Mouse (Mus musculus) CH12.LX (cell line): Measurements from ENCODE around the gene Ppp1r14b. TPM values are rescaled to one million over a fixed set of nuclear protein-coding genes. Genes with fewer than 3 reads are reported as not detected.

Experiments used
- polyA plus RNA-seq: library from polyadenylated mRNA; unstranded; fragments of >175 nt; gene quantifications from 2 replicates; pipeline ENCODE4 v1.2.1, GENCODE M21; 2012; ENCODE audit warnings: low read depth; ENCODE audit not compliant: insufficient read length
- total RNA-seq, 2 experiments: library from RNA; depleted of rRNA; stranded (reverse); fragments of 300-350 nt in 1 of 2; fragments of >200 nt in 1 of 2; gene quantifications; 2 replicates each; pipeline ENCODE4 v1.2.3; 2012 to 2014

Gene Ppp1r14b
- total and polyA plus RNA-seq, 3 experiments, result 167 to 256 (median 241) TPM

Other genes starting within 250 kb of the Ppp1r14b start
Only the 20 nearest of the 21 such genes appear.
- 7.8 and 9.8 TPM in 2 replicates for gene Rps6ka4, start 134.3 kb upstream of the Ppp1r14b start, total RNA-seq (2012; rRNA removed)
- 6.5 and 6.6 TPM in 2 replicates for gene Rps6ka4, start 134.3 kb upstream of the Ppp1r14b start, total RNA-seq (2014; rRNA removed)
- gene Rps6ka4, start 134.3 kb upstream of the Ppp1r14b start, polyA plus RNA-seq, result 14.0 and 18.3 TPM in 2 replicates
- gene Ccdc88b, start 116.8 kb upstream of the Ppp1r14b start, total RNA-seq (2012; rRNA removed), result 57.0 and 76.4 TPM in 2 replicates
- gene Ccdc88b, start 116.8 kb upstream of the Ppp1r14b start, total RNA-seq (2014; rRNA removed), result 19.3 and 20.5 TPM in 2 replicates
- 53.0 and 56.4 TPM in 2 replicates for gene Ccdc88b, start 116.8 kb upstream of the Ppp1r14b start, polyA plus RNA-seq
- 191 and 198 TPM in 2 replicates for gene Trmt112, start 65.3 kb upstream of the Ppp1r14b start, total RNA-seq (2012; rRNA removed)
- 89.5 and 97.9 TPM in 2 replicates for gene Trmt112, start 65.3 kb upstream of the Ppp1r14b start, total RNA-seq (2014; rRNA removed)
- gene Trmt112, start 65.3 kb upstream of the Ppp1r14b start, polyA plus RNA-seq, result 158 and 212 TPM in 2 replicates
- gene Prdx5, start 64.9 kb upstream of the Ppp1r14b start, total RNA-seq (2012; rRNA removed), result 72.6 and 74.8 TPM in 2 replicates
- gene Prdx5, start 64.9 kb upstream of the Ppp1r14b start, total RNA-seq (2014; rRNA removed), result 77.2 and 83.5 TPM in 2 replicates
- 137 TPM in 2 replicates for gene Prdx5, start 64.9 kb upstream of the Ppp1r14b start, polyA plus RNA-seq
- 23.5 and 28.7 TPM in 2 replicates for gene Esrra, start 53.2 kb upstream of the Ppp1r14b start, total RNA-seq (2012; rRNA removed)
- gene Esrra, start 53.2 kb upstream of the Ppp1r14b start, total RNA-seq (2014; rRNA removed), result 13.4 and 13.6 TPM in 2 replicates
- gene Esrra, start 53.2 kb upstream of the Ppp1r14b start, polyA plus RNA-seq, result 15.6 and 17.7 TPM in 2 replicates
- gene Catsperz, start 49.6 kb upstream of the Ppp1r14b start, total RNA-seq (2012; rRNA removed), result not detected in 2 replicates
- gene Catsperz, start 49.6 kb upstream of the Ppp1r14b start, total RNA-seq (2014; rRNA removed), result not detected in 2 replicates
- 1.2 TPM in 1 of 2 replicates, not detected in the other for gene Catsperz, start 49.6 kb upstream of the Ppp1r14b start, polyA plus RNA-seq
- 0.21 TPM in 1 of 2 replicates, not detected in the other for gene Kcnk4, start 40.5 kb upstream of the Ppp1r14b start, total RNA-seq (2012; rRNA removed)
- not detected in 2 replicates for gene Kcnk4, start 40.5 kb upstream of the Ppp1r14b start, total RNA-seq (2014; rRNA removed)
- gene Kcnk4, start 40.5 kb upstream of the Ppp1r14b start, polyA plus RNA-seq, result 0.80 TPM in 1 of 2 replicates, not detected in the other
- 37.8 and 38.0 TPM in 2 replicates for gene Bad, start 33.1 kb upstream of the Ppp1r14b start, total RNA-seq (2012; rRNA removed)
- 27.7 and 28.5 TPM in 2 replicates for gene Bad, start 33.1 kb upstream of the Ppp1r14b start, total RNA-seq (2014; rRNA removed)
- gene Bad, start 33.1 kb upstream of the Ppp1r14b start, polyA plus RNA-seq, result 33.3 and 39.6 TPM in 2 replicates
- 14.1 and 18.1 TPM in 2 replicates for gene Gpr137, start 32.5 kb upstream of the Ppp1r14b start, total RNA-seq (2012; rRNA removed)
- 8.8 and 9.0 TPM in 2 replicates for gene Gpr137, start 32.5 kb upstream of the Ppp1r14b start, total RNA-seq (2014; rRNA removed)
- 14.0 and 14.4 TPM in 2 replicates for gene Gpr137, start 32.5 kb upstream of the Ppp1r14b start, polyA plus RNA-seq
- gene Plcb3, start 1.5 kb downstream of the Ppp1r14b start, total RNA-seq (2012; rRNA removed), result 6.4 and 7.5 TPM in 2 replicates
- 3.0 and 4.1 TPM in 2 replicates for gene Plcb3, start 1.5 kb downstream of the Ppp1r14b start, total RNA-seq (2014; rRNA removed)
- gene Plcb3, start 1.5 kb downstream of the Ppp1r14b start, polyA plus RNA-seq, result 7.8 and 8.2 TPM in 2 replicates
- 44.6 and 50.4 TPM in 2 replicates for gene Fkbp2, start 5.5 kb downstream of the Ppp1r14b start, total RNA-seq (2012; rRNA removed)
- gene Fkbp2, start 5.5 kb downstream of the Ppp1r14b start, total RNA-seq (2014; rRNA removed), result 17.6 and 20.7 TPM in 2 replicates
- 87.0 and 97.7 TPM in 2 replicates for gene Fkbp2, start 5.5 kb downstream of the Ppp1r14b start, polyA plus RNA-seq
- 12.9 and 13.2 TPM in 2 replicates for gene Vegfb, start 12.7 kb downstream of the Ppp1r14b start, total RNA-seq (2012; rRNA removed)
- 3.2 and 3.5 TPM in 2 replicates for gene Vegfb, start 12.7 kb downstream of the Ppp1r14b start, total RNA-seq (2014; rRNA removed)
- 28.4 and 35.1 TPM in 2 replicates for gene Vegfb, start 12.7 kb downstream of the Ppp1r14b start, polyA plus RNA-seq
- gene Dnajc4, start 17.6 kb downstream of the Ppp1r14b start, total RNA-seq (2012; rRNA removed), result 9.7 and 11.2 TPM in 2 replicates
- 6.2 and 7.5 TPM in 2 replicates for gene Dnajc4, start 17.6 kb downstream of the Ppp1r14b start, total RNA-seq (2014; rRNA removed)
- 12.7 and 13.9 TPM in 2 replicates for gene Dnajc4, start 17.6 kb downstream of the Ppp1r14b start, polyA plus RNA-seq
- 24.6 and 26.6 TPM in 2 replicates for gene Nudt22, start 21.1 kb downstream of the Ppp1r14b start, total RNA-seq (2012; rRNA removed)
- gene Nudt22, start 21.1 kb downstream of the Ppp1r14b start, total RNA-seq (2014; rRNA removed), result 9.0 and 11.2 TPM in 2 replicates
- 10.8 and 11.1 TPM in 2 replicates for gene Nudt22, start 21.1 kb downstream of the Ppp1r14b start, polyA plus RNA-seq
- 4.1 and 4.7 TPM in 2 replicates for gene Trpt1, start 21.2 kb downstream of the Ppp1r14b start, total RNA-seq (2012; rRNA removed)
- gene Trpt1, start 21.2 kb downstream of the Ppp1r14b start, total RNA-seq (2014; rRNA removed), result 2.8 and 3.4 TPM in 2 replicates
- 2.1 and 3.1 TPM in 2 replicates for gene Trpt1, start 21.2 kb downstream of the Ppp1r14b start, polyA plus RNA-seq
- gene Fermt3, start 44.5 kb downstream of the Ppp1r14b start, total RNA-seq (2012; rRNA removed), result 57.4 and 58.4 TPM in 2 replicates
- gene Fermt3, start 44.5 kb downstream of the Ppp1r14b start, total RNA-seq (2014; rRNA removed), result 47.0 and 58.7 TPM in 2 replicates
- gene Fermt3, start 44.5 kb downstream of the Ppp1r14b start, polyA plus RNA-seq, result 65.1 and 67.3 TPM in 2 replicates
- gene Stip1, start 65.0 kb downstream of the Ppp1r14b start, total RNA-seq (2012; rRNA removed), result 178 and 246 TPM in 2 replicates
- 200 and 202 TPM in 2 replicates for gene Stip1, start 65.0 kb downstream of the Ppp1r14b start, total RNA-seq (2014; rRNA removed)
- gene Stip1, start 65.0 kb downstream of the Ppp1r14b start, polyA plus RNA-seq, result 314 and 344 TPM in 2 replicates
- not detected in 2 replicates for gene Macrod1, start 81.8 kb downstream of the Ppp1r14b start, total RNA-seq (2012; rRNA removed)
- not detected in 2 replicates for gene Macrod1, start 81.8 kb downstream of the Ppp1r14b start, total RNA-seq (2014; rRNA removed)
- gene Macrod1, start 81.8 kb downstream of the Ppp1r14b start, polyA plus RNA-seq, result 1.00 and 1.0 TPM in 2 replicates
- gene Flrt1, start 130.8 kb downstream of the Ppp1r14b start, total RNA-seq (2012; rRNA removed), result not detected in 2 replicates
- gene Flrt1, start 130.8 kb downstream of the Ppp1r14b start, total RNA-seq (2014; rRNA removed), result not detected in 2 replicates
- not detected in 2 replicates for gene Flrt1, start 130.8 kb downstream of the Ppp1r14b start, polyA plus RNA-seq
- gene Otub1, start 231.3 kb downstream of the Ppp1r14b start, total RNA-seq (2012; rRNA removed), result 102 and 114 TPM in 2 replicates
- gene Otub1, start 231.3 kb downstream of the Ppp1r14b start, total RNA-seq (2014; rRNA removed), result 115 and 119 TPM in 2 replicates
- 126 and 139 TPM in 2 replicates for gene Otub1, start 231.3 kb downstream of the Ppp1r14b start, polyA plus RNA-seq